Mouse (Mus musculus): ENCODE results near the gene Folr2. TPM values are rescaled to one million over a fixed set of nuclear protein-coding genes. Genes with fewer than 3 reads are reported as not detected.

The Folr2 gene
- polyA plus RNA-seq, 1 experiment: 2.1 TPM

- TF ChIP-seq CTCF (IDR thresholded peaks at IDR 0.05; ENCODE audit: extremely low read depth, insufficient read depth, low read length) (no peak), POLR2A (IDR thresholded peaks at IDR 0.05; ENCODE audit: extremely low read depth, insufficient read depth, low read length) (no peak)
- no peak overlapping the region for H3K4me3 ChIP-seq (ENCODE audit: insufficient read depth, low read length)
- no peak overlapping the region for H3K27ac ChIP-seq (ENCODE audit: insufficient read depth, low read length)
- H3K4me1 ChIP-seq (ENCODE audit: control insufficient read depth, insufficient read depth, low read length): no peaks in the 10 kb centered on the region
Measured at GRCm38 (mm10) chr7:101888460-101888859, 31.5 kb upstream of the Folr2 start.

DNA sequence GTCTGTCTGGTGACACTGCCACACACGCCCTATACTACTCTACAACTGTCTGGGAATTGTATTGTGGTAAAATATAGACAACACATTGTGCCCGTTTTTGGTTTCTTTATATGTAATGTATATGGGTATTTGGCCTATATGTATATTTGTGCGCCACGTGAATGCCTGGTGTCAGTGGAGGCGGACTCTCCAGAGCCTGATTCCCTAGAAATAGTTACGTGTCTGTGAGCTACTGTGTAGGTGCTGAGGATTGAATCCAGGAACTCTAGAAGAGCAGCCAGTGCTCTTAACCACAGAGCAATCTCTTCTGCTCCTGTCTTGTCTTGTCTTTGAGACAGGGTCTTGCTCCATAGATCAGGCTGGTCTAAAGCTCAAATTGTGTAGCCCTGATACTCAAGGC lies 29.3 kb upstream of the Folr2 start:
- H3K4me3 ChIP-seq (ENCODE audit: insufficient read depth, low read length): no peak overlapping the region
- H3K4me1 ChIP-seq (ENCODE audit: control insufficient read depth, insufficient read depth, low read length): no peaks in the 10 kb centered on the region
- no peak overlapping the region for H3K27ac ChIP-seq (ENCODE audit: insufficient read depth, low read length)
- no peak for TF ChIP-seq POLR2A (IDR thresholded peaks at IDR 0.05; ENCODE audit: extremely low read depth, insufficient read depth, low read length)
- TF ChIP-seq CTCF (IDR thresholded peaks at IDR 0.05; ENCODE audit: extremely low read depth, insufficient read depth, low read length): no peak

GRCm38 (mm10) chr7:101884160-101884559 lies 27.2 kb upstream of the Folr2 start:
- Histone ChIP-seq H3K4me3 (ENCODE audit: insufficient read depth, low read length) (no peak overlapping the region), H3K27ac (ENCODE audit: insufficient read depth, low read length) (no peak overlapping the region), H3K4me1 (ENCODE audit: control insufficient read depth, insufficient read depth, low read length) (no peaks in the 10 kb centered on the region)
- TF ChIP-seq POLR2A (IDR thresholded peaks at IDR 0.05; ENCODE audit: extremely low read depth, insufficient read depth, low read length) (no peak), CTCF (IDR thresholded peaks at IDR 0.05; ENCODE audit: extremely low read depth, insufficient read depth, low read length) (no peak)

DNA sequence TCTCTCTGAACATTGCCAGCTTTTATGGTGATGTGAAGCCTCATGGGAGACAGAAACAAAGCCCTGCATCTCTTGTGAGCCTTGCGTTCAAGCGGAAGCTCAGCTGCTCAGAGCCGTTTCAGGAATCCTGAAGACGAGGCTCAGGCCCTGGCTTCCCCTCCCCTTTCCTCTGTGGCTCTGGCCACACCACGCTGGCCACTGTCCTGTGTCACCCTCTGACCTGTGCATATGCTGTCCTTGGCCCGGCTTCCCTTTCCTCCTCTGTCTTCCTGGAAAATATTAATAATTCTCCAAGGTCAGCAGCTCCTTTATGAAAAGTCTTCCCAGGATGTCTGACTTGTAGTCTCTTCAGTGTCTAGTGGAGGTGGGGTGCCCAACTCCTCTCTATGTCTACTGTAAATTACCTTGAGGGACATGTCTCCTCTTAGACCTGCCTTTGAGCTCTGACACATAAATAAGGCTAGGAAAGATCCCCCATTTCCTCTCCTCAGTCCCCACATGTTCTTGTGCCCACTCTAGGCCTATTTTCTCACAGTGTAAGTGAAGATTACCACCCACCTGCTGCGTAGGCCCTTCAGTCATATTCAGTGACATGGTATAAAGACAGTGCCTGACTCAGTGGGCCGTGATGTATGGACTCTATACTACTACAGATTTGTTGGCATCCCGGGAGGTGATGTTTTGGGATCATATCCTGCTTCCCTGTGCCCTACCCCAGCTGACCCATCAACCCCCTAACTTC lies 25.6 kb upstream of the Folr2 start:
- no peaks in the 10 kb centered on the region for H3K4me1 ChIP-seq (ENCODE audit: control insufficient read depth, insufficient read depth, low read length)

DNA sequence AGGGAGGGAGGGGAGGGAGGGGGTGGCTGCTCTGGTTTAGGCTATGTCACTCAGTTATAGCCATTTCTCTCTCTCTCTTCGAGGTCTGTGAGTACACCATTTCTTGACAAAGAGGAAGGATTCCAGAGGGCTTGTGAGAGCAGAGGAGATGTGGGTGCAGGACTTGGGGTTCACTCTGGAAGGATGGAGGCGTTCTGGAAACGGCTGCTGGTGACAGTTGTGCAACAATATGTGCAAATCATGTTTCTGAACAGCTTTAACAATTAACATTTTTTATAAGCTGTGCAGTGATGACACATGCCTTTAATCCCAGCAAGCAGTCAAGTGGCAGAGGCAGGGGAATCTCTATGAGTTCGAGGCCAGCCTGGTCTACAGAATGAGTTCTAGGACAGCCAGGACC lies 23.9 kb upstream of the Folr2 start:
- Histone ChIP-seq H3K27ac (ENCODE audit: insufficient read depth, low read length) (no peak overlapping the region), H3K4me3 (ENCODE audit: insufficient read depth, low read length) (no peak overlapping the region), H3K4me1 (ENCODE audit: control insufficient read depth, insufficient read depth, low read length) (no peaks in the 10 kb centered on the region)
- no peak for TF ChIP-seq CTCF (IDR thresholded peaks at IDR 0.05; ENCODE audit: extremely low read depth, insufficient read depth, low read length)
- no peak for TF ChIP-seq POLR2A (IDR thresholded peaks at IDR 0.05; ENCODE audit: extremely low read depth, insufficient read depth, low read length)

More for the DNA sequence above, 25.6 kb upstream of the Folr2 start:
- Histone ChIP-seq H3K27ac (ENCODE audit: insufficient read depth, low read length) (no peak overlapping the region), H3K4me3 (ENCODE audit: insufficient read depth, low read length) (no peak overlapping the region)
- no peak for TF ChIP-seq POLR2A (IDR thresholded peaks at IDR 0.05; ENCODE audit: extremely low read depth, insufficient read depth, low read length)
- TF ChIP-seq CTCF (IDR thresholded peaks at IDR 0.05; ENCODE audit: extremely low read depth, insufficient read depth, low read length): no peak

- Histone ChIP-seq H3K4me1 (ENCODE audit: control insufficient read depth, insufficient read depth, low read length) (no peaks in the 10 kb centered on the region), H3K27ac (ENCODE audit: insufficient read depth, low read length) (no peak overlapping the region), H3K4me3 (ENCODE audit: insufficient read depth, low read length) (no peak overlapping the region)
- TF ChIP-seq CTCF (IDR thresholded peaks at IDR 0.05; ENCODE audit: extremely low read depth, insufficient read depth, low read length): no peak
- TF ChIP-seq POLR2A (IDR thresholded peaks at IDR 0.05; ENCODE audit: extremely low read depth, insufficient read depth, low read length): no peak
Measured at GRCm38 (mm10) chr7:101875978-101876377, 19.0 kb upstream of the Folr2 start.

DNA sequence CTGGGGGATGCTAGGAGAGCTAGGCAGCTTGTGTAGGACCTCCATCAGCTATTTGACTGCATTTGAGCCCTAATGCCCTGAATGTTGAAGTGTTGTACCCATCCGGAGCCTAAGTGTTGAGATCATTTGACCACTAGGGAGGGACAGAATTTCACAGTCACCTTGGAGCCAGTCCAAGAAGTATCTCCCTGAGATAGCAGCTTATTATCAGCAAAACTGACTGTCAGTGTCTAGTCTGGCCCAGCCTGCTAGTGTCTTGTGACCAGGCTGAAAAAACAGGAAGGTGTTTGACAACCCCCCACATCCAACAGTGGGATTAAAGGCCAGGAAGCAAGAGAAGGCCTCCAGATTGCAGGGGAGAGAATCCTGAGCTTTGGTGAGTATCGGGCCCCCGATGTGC lies 14.3 kb upstream of the Folr2 start:
- TF ChIP-seq POLR2A (IDR thresholded peaks at IDR 0.05; ENCODE audit: extremely low read depth, insufficient read depth, low read length): no peak
- Histone ChIP-seq H3K4me3 (ENCODE audit: insufficient read depth, low read length) (no peak overlapping the region), H3K27ac (ENCODE audit: insufficient read depth, low read length) (no peak overlapping the region), H3K4me1 (ENCODE audit: control insufficient read depth, insufficient read depth, low read length) (peaks cover 2% of the 10 kb centered on the region; the same call in 1 of the 2 replicates)

DNA sequence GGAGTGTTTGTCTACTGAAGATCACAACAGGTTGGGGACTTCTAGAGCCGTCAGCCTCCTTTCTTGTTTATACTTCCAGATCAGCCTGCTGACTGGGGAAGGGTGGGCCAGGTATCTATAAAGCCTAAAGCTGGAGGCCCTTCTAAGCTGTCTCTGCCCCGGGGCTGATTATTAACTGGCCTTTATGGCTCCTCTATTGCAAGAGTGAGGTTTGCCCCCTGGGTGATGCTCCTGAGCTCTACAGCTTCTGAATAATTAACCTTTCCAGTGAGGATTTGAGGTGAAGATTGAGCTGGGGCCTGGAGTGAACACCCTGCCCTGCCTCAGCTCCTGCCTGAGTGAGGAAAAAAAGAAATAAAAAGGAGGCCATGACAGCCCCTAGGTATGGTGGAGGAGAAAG lies 13.6 kb upstream of the Folr2 start, which contains the start of gene Folr1:
Folr1 (minus strand) TSS at position 160 of the 400 bp plus-strand sequence.
- TF ChIP-seq CTCF (IDR thresholded peaks at IDR 0.05; ENCODE audit: extremely low read depth, insufficient read depth, low read length) (no peak), POLR2A (IDR thresholded peaks at IDR 0.05; ENCODE audit: extremely low read depth, insufficient read depth, low read length) (no peak)
- no peak within 1 kb of the TSS for H3K4me3 ChIP-seq (ENCODE audit: insufficient read depth, low read length)
- peaks cover 2% of the 10 kb centered on the region; the same call in 1 of the 2 replicates for H3K4me1 ChIP-seq (ENCODE audit: control insufficient read depth, insufficient read depth, low read length)
- no peak within 1 kb of the TSS for H3K27ac ChIP-seq (ENCODE audit: insufficient read depth, low read length)

- no peak for TF ChIP-seq POLR2A (IDR thresholded peaks at IDR 0.05; ENCODE audit: extremely low read depth, insufficient read depth, low read length)
- no peak for TF ChIP-seq CTCF (IDR thresholded peaks at IDR 0.05; ENCODE audit: extremely low read depth, insufficient read depth, low read length)
- no peak overlapping the region for H3K27ac ChIP-seq (ENCODE audit: insufficient read depth, low read length)
- H3K4me3 ChIP-seq (ENCODE audit: insufficient read depth, low read length): no peak overlapping the region
- H3K4me1 ChIP-seq (ENCODE audit: control insufficient read depth, insufficient read depth, low read length): peaks cover 2% of the 10 kb centered on the region; the same call in 1 of the 2 replicates
Measured at GRCm38 (mm10) chr7:101869163-101869500, 12.1 kb upstream of the Folr2 start.

Measured in cortical plate, adult 2 months (tissue).